Mouse (Mus musculus): ENCODE results near the gene Clstn3.
"Not testable (repeated sequence)": the region's sequence is repeated elsewhere in the genome, so short reads cannot be mapped to it uniquely, and the experiment has no call there.

Gene Clstn3

GRCm38 (mm10) chr6:124464305-124465271, at the start of gene Clstn3:
Clstn3 (minus strand) TSS chr6:124464794.
- peak; percentile 94 for DNase-seq

- DNase-seq: peak; percentile 65
Measured at GRCm38 (mm10) chr6:124512355-124512836, 47.8 kb upstream of the Clstn3 start, which contains the start of gene C1ra. C1ra (plus strand) TSS chr6:124512405.

- no peak for DNase-seq
Measured at GRCm38 (mm10) chr6:124511936-124512335, 47.3 kb upstream of the Clstn3 start.

GRCm38 (mm10) chr6:124509192-124509591, 44.6 kb upstream of the Clstn3 start:
- DNase-seq: not testable (repeated sequence)

- no peak for DNase-seq
Measured at GRCm38 (mm10) chr6:124508292-124508691, 43.7 kb upstream of the Clstn3 start.

GRCm38 (mm10) chr6:124506991-124507390, 42.4 kb upstream of the Clstn3 start:
- DNase-seq: no peak

GRCm38 (mm10) chr6:124505028-124505427, 40.4 kb upstream of the Clstn3 start:
- no peak for DNase-seq

GRCm38 (mm10) chr6:124502021-124502420, 37.4 kb upstream of the Clstn3 start:
- DNase-seq: no peak

- DNase-seq: no peak
Measured at GRCm38 (mm10) chr6:124501473-124501872, 36.9 kb upstream of the Clstn3 start.

GRCm38 (mm10) chr6:124499914-124500566, 35.4 kb upstream of the Clstn3 start:
- no peak for DNase-seq

- no peak for DNase-seq
Measured at GRCm38 (mm10) chr6:124496054-124496453, 31.5 kb upstream of the Clstn3 start.

GRCm38 (mm10) chr6:124493886-124494285, 29.3 kb upstream of the Clstn3 start:
- DNase-seq: no peak

- peak; percentile 61 for DNase-seq
Measured at GRCm38 (mm10) chr6:124492842-124493561, 28.4 kb upstream of the Clstn3 start, which contains the start of gene C1rl. C1rl (plus strand) TSS chr6:124493113.

- DNase-seq: no peak
Measured at GRCm38 (mm10) chr6:124491427-124491826, 26.8 kb upstream of the Clstn3 start.

- no peak for DNase-seq
Measured at GRCm38 (mm10) chr6:124488952-124489351, 24.4 kb upstream of the Clstn3 start.

GRCm38 (mm10) chr6:124487509-124487908, 22.9 kb upstream of the Clstn3 start:
- DNase-seq: no peak

GRCm38 (mm10) chr6:124485414-124486144, 21.0 kb upstream of the Clstn3 start:
- no peak for DNase-seq

GRCm38 (mm10) chr6:124484851-124485250, 20.3 kb upstream of the Clstn3 start:
- no peak for DNase-seq

- not testable (repeated sequence) for DNase-seq
Measured at GRCm38 (mm10) chr6:124483831-124484230, 19.2 kb upstream of the Clstn3 start.

GRCm38 (mm10) chr6:124481571-124481970, 17.0 kb upstream of the Clstn3 start:
- peak; percentile 63 for DNase-seq

- DNase-seq: no peak
Measured at GRCm38 (mm10) chr6:124480295-124480694, 15.7 kb upstream of the Clstn3 start.

GRCm38 (mm10) chr6:124479573-124479930, 15.0 kb upstream of the Clstn3 start:
- no peak for DNase-seq
